Mouse (Mus musculus): ENCODE results near the gene Ptafr. TPM values are rescaled to one million over a fixed set of nuclear protein-coding genes. Genes with fewer than 3 reads are reported as not detected.
"Not testable (repeated sequence)": the region's sequence is repeated elsewhere in the genome, so short reads cannot be mapped to it uniquely, and the experiment has no call there.

The Ptafr gene
- total RNA-seq, 1 experiment from 2014 or later, result 1.4 TPM

- no peak for DNase-seq
Measured at GRCm38 (mm10) chr4:132563261-132563660, 606 bp upstream of the Ptafr start.

- DNase-seq, result no peak
Measured at GRCm38 (mm10) chr4:132565089-132565747, 1.4 kb downstream of the Ptafr start.

GRCm38 (mm10) chr4:132567361-132567779, 3.5 kb downstream of the Ptafr start:
- DNase-seq, result peak; percentile 68

- DNase-seq, result peak; percentile 17
Measured at GRCm38 (mm10) chr4:132569115-132569514, 5.2 kb downstream of the Ptafr start.

- no peak for DNase-seq
Measured at GRCm38 (mm10) chr4:132571190-132571589, 7.3 kb downstream of the Ptafr start.

- no peak for DNase-seq
Measured at GRCm38 (mm10) chr4:132573327-132573726, 9.5 kb downstream of the Ptafr start.

GRCm38 (mm10) chr4:132574809-132575347, 11.0 kb downstream of the Ptafr start:
- DNase-seq, result peak; percentile 24

- DNase-seq, result no peak
Measured at GRCm38 (mm10) chr4:132583781-132584180, 19.9 kb downstream of the Ptafr start.

- no peak for DNase-seq
Measured at GRCm38 (mm10) chr4:132584975-132585374, 21.1 kb downstream of the Ptafr start.

GRCm38 (mm10) chr4:132586282-132586681, 22.4 kb downstream of the Ptafr start:
- no peak for DNase-seq

GRCm38 (mm10) chr4:132588512-132588911, 24.6 kb downstream of the Ptafr start:
- DNase-seq, result no peak

- DNase-seq, result no peak
Measured at GRCm38 (mm10) chr4:132590642-132591041, 26.8 kb downstream of the Ptafr start.

- peak; percentile 14 for DNase-seq
Measured at GRCm38 (mm10) chr4:132592958-132593357, 29.1 kb downstream of the Ptafr start.

- no peak for DNase-seq
Measured at GRCm38 (mm10) chr4:132594191-132594590, 30.3 kb downstream of the Ptafr start.

GRCm38 (mm10) chr4:132598861-132599260, 35.0 kb downstream of the Ptafr start:
- DNase-seq, result no peak

- DNase-seq, result no peak
Measured at GRCm38 (mm10) chr4:132599764-132600163, 35.9 kb downstream of the Ptafr start.

GRCm38 (mm10) chr4:132600465-132600864, 36.6 kb downstream of the Ptafr start:
- DNase-seq, result no peak

GRCm38 (mm10) chr4:132601242-132601641, 37.4 kb downstream of the Ptafr start:
- not testable (repeated sequence) for DNase-seq

- DNase-seq, result no peak
Measured at GRCm38 (mm10) chr4:132603468-132603867, 39.6 kb downstream of the Ptafr start.

GRCm38 (mm10) chr4:132605816-132606215, 41.9 kb downstream of the Ptafr start:
- no peak for DNase-seq

GRCm38 (mm10) chr4:132608147-132608546, 44.3 kb downstream of the Ptafr start:
- DNase-seq, result peak; percentile 16

- DNase-seq, result no peak
Measured at GRCm38 (mm10) chr4:132610301-132610984, 46.6 kb downstream of the Ptafr start.

- DNase-seq, result no peak
Measured at GRCm38 (mm10) chr4:132611320-132611719, 47.5 kb downstream of the Ptafr start.

- no peak for DNase-seq
Measured at GRCm38 (mm10) chr4:132617873-132618272, 54.0 kb downstream of the Ptafr start.
